Mouse (Mus musculus) T-helper 2 cell (primary cell): ENCODE results near the gene Mia2.

ENCODE experiments used
- in situ Hi-C: fragments of 300-600 bp; cut with MboI, MseI; formaldehyde crosslinking; loops from one replicate; pipeline ENCODE4 v1.15.1; 2025; ENCODE audit warnings: high pct_unique_total_duplicates

Gene Mia2

GRCm38 (mm10) chr12:59104771-59105170 lies 9.2 kb downstream of the Mia2 start:
- in situ Hi-C loops: no loop called here

- in situ Hi-C loops: no loop called here
Observed at GRCm38 (mm10) chr12:59105914-59106313, 10.3 kb downstream of the Mia2 start.

- in situ Hi-C loops: no loop called here
Observed at GRCm38 (mm10) chr12:59106491-59106890, 10.9 kb downstream of the Mia2 start.

GRCm38 (mm10) chr12:59107926-59108325 lies 12.3 kb downstream of the Mia2 start:
- in situ Hi-C loops: no loop called here

- in situ Hi-C loops: loop anchor here (10.0 kb wide), 1 partner anchor 408 kb away; no protein-coding TSS in a partner anchor
Observed at GRCm38 (mm10) chr12:59117184-59117583, 21.6 kb downstream of the Mia2 start.

- in situ Hi-C loops: no loop called here
Observed at GRCm38 (mm10) chr12:59125426-59125825, 29.8 kb downstream of the Mia2 start.

- in situ Hi-C loops: no loop called here
Observed at GRCm38 (mm10) chr12:59128501-59128900, 32.9 kb downstream of the Mia2 start.

GRCm38 (mm10) chr12:59129038-59129437 lies 33.4 kb downstream of the Mia2 start:
- in situ Hi-C loops: no loop called here

GRCm38 (mm10) chr12:59129592-59129991 lies 34.0 kb downstream of the Mia2 start:
- in situ Hi-C loops: no loop called here

GRCm38 (mm10) chr12:59130249-59130648 lies 34.6 kb downstream of the Mia2 start:
- in situ Hi-C loops: no loop called here

- in situ Hi-C loops: no loop called here
Observed at GRCm38 (mm10) chr12:59130651-59131577, 35.3 kb downstream of the Mia2 start.

GRCm38 (mm10) chr12:59131578-59131946 lies 36.0 kb downstream of the Mia2 start:
- in situ Hi-C loops: no loop called here

- in situ Hi-C loops: no loop called here
Observed at GRCm38 (mm10) chr12:59132462-59132861, 36.9 kb downstream of the Mia2 start.

GRCm38 (mm10) chr12:59132940-59133339 lies 37.3 kb downstream of the Mia2 start:
- in situ Hi-C loops: no loop called here

- in situ Hi-C loops: no loop called here
Observed at GRCm38 (mm10) chr12:59133437-59133999, 37.9 kb downstream of the Mia2 start.

GRCm38 (mm10) chr12:59135096-59135495 lies 39.5 kb downstream of the Mia2 start:
- in situ Hi-C loops: no loop called here

- in situ Hi-C loops: no loop called here
Observed at GRCm38 (mm10) chr12:59135533-59136300, 40.1 kb downstream of the Mia2 start.

GRCm38 (mm10) chr12:59137031-59137430 lies 41.4 kb downstream of the Mia2 start:
- in situ Hi-C loops: no loop called here

GRCm38 (mm10) chr12:59139372-59139771 lies 43.8 kb downstream of the Mia2 start:
- in situ Hi-C loops: no loop called here

- in situ Hi-C loops: loop anchor here (5.0 kb wide), 1 partner anchor 42 kb away; no protein-coding TSS in a partner anchor
Observed at GRCm38 (mm10) chr12:59145130-59145529, 49.5 kb downstream of the Mia2 start.

GRCm38 (mm10) chr12:59149691-59150090 lies 54.1 kb downstream of the Mia2 start:
- in situ Hi-C loops: loop anchor here (5.0 kb wide), 1 partner anchor 38 kb away; no protein-coding TSS in a partner anchor

- in situ Hi-C loops: no loop called here
Observed at GRCm38 (mm10) chr12:59161091-59161490, 65.5 kb downstream of the Mia2 start.
